Mouse (Mus musculus) C2C12 (cell line): ENCODE data around the gene Mfsd2a.

Source experiments
- CEBPB ChIP-seq: IDR thresholded peaks from one replicate; pipeline ENCODE4 v1.6.1; 2011; ENCODE audit warnings: low read depth, mild to moderate bottlenecking, control low read depth, moderate library complexity
- CTCF ChIP-seq: IDR thresholded peaks from one replicate; pipeline ENCODE4 v1.5.1; 2011; ENCODE audit not compliant: control insufficient read depth, insufficient read depth, insufficient read length
- FOSL1 ChIP-seq: IDR thresholded peaks from one replicate; pipeline ENCODE4 v1.8.0; 2011; ENCODE audit warnings: mild to moderate bottlenecking, low read length; ENCODE audit not compliant: poor library complexity, insufficient read depth, severe bottlenecking
- MAX ChIP-seq: IDR thresholded peaks from one replicate; pipeline ENCODE4 v1.6.1; 2011; ENCODE audit warnings: mild to moderate bottlenecking, control low read depth

GRCm38 (mm10) chr4:122996221-122996617 lies 35.2 kb upstream of the Mfsd2a start:
- TF ChIP-seq CTCF (no peak), CEBPB (no peak), MAX (no peak), FOSL1 (no peak)
